Mouse (Mus musculus): ENCODE measurements around the gene Creb3l2.

- TF ChIP-seq CTCF (IDR thresholded peaks at IDR 0.05; ENCODE audit: extremely low read depth, insufficient read depth, low read length) (no peak), POLR2A (IDR thresholded peaks at IDR 0.05; ENCODE audit: extremely low read depth, insufficient read depth, low read length) (no peak)
These were observed 48.7 kb downstream of the Creb3l2 start for GRCm38 (mm10) chr6:37393263-37393662.
